Mouse (Mus musculus) thymus, postnatal 10 days (tissue): ENCODE data around the gene Clspn.

Source experiments
- DNase-seq, 2 experiments: peaks; one replicate each; pipeline ENCODE4 v3.0.0; 2021; ENCODE audit warnings: low spot score in 2 of 2

Gene Clspn

DNA sequence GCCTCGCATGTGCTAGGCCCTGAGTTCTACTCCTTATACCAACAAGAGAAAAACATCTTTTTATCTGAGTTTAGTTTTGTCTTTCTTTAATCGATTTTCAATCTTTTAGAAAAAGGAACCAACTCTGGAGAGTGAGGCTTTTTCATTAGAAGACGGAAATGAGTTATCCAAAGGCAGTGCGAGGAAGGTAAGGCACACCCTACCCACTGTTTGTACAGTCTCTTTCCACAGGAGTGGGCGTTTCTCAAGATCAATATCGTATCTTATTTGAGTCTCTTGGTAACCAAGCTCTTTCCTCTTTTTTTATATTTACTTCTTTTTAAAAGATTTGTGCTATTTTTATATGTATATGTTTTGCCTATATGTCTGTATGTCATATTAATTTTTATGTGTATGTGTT lies 7.1 kb downstream of the Clspn start:
- DNase-seq, result no peak

DNA sequence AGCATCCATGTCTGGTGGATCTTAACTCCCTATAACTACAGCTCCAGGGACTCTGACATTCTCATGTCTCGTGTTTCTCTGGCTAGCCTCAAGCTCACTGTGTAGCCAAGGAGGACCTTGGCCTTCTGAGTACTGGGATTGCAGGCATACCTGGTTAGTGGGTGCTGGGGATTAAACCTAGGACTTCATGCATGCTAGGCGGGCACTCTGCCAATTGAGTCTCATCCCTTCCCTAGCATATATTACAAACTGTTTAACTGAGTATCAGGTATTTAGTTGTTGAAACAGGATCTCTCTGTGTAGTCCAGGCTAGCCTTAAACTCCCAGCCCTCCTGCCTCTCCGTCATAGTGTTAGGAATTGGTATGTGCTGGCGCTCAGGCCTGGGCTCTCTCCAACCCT lies 10.5 kb downstream of the Clspn start:
- DNase-seq, result no peak

DNA sequence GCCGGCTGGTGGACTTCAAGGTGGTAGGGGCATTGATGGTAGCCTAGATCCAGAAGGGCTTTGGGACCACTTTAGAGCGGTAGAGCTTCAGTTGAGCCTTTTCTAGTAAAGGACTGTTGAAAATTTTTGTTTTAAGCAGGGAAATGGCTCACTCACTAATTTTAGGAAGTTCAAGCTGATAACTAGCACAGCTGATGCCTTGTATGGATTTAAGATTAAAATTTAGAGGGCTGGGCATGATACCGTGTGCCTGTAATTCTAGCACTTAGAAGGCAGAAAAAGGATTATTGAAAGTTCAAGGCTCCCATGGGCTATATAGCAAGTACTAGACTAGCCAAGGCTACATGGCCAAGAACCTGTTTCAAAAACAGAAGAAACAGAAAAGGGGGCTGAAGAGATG lies 13.0 kb downstream of the Clspn start:
- no peak for DNase-seq

DNA sequence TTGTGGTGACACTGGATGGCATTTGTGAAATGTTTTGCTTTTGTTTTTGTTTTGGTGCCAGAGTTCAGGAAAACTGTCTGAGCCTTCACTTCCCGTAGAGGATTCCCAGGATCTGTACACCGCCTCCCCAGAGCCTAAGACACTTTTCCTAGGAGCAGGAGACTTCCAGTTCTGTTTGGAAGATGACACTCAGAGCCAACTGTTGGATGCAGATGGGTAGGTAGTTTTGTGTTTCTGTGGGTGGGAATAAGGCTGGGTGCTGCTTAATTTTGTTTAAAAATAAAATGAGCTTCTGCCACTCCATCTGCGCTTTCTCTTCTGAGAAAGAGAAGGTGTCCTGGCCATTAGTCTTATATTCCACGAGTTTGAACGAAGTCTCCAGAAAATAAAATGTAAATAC lies 19.5 kb downstream of the Clspn start:
- no peak for DNase-seq

DNA sequence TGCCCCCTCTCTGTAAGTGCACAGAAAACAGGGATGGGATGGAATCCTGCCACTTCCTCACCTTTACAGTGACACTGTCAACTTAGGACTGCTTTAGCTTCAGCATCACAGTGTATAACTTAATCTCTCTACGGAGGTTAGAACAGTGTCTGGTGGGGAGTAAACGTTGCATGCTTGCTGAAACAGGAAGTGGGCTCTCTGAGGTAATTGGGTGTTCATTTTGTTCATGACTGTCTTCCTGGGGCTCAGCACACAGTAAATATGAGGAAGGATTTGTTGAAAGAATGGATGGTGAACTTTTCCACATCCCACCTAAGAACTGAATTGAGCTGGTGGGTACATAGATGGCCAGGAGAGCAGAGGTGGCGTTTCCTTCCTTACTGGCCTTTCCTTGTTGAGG lies 21.2 kb downstream of the Clspn start:
- no peak for DNase-seq

DNA sequence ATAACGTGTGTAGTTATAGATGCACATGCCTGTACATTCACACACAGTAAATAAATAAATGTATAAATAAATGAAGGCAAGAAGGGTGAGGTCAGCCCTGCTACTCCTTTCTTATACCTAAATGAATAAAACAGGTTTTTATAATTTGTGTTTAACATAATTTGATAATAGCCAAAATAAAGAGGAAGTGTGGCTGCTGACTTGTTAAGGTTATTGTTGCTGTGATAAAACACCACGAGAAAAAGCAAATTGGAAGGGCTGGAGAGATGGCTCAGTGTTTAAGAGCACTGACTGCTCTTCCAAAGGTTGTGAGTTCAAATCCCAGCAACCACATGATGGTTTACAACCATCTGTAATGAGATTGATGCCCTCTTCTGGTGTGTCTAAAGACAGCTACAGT lies 22.3 kb downstream of the Clspn start:
- no peak for DNase-seq

DNA sequence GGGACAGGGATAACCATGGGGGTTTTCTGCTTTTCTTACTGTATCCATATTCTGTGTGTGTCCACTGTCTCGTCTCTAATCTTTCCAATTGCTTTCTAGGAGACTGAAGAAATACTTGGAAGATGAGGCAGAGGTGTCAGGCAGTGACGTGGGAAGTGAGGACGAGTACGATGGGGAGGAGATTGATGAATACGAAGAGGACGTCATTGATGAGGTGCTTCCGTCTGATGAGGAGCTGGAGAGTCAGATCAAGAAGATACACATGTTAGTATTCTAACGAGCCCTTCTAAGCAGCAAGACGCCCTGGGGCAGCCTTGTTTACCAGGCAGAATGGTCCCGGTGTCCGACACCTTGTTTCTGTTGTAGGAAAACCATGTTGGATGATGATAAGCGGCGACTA lies 29.0 kb downstream of the Clspn start:
- no peak for DNase-seq

DNA sequence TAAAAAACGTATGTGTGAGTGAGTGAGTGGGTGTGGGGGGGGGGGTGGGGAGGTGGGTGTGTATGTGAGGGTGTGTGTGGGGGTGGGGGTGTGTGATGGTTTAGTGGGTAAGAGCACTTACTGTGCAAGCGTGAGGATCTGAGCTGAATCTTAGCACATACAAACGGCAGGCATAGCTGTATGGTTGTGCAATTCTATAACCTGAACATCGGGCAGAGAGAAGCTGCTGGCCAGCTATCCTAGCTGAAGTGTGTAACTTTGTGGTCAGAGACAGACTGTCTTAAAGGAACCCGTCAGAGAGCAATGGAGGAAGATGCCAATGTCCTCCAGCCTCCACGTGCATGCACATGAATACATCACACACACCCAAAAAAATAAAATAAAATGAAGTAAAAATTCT lies 35.3 kb downstream of the Clspn start:
- DNase-seq, result no peak

DNA sequence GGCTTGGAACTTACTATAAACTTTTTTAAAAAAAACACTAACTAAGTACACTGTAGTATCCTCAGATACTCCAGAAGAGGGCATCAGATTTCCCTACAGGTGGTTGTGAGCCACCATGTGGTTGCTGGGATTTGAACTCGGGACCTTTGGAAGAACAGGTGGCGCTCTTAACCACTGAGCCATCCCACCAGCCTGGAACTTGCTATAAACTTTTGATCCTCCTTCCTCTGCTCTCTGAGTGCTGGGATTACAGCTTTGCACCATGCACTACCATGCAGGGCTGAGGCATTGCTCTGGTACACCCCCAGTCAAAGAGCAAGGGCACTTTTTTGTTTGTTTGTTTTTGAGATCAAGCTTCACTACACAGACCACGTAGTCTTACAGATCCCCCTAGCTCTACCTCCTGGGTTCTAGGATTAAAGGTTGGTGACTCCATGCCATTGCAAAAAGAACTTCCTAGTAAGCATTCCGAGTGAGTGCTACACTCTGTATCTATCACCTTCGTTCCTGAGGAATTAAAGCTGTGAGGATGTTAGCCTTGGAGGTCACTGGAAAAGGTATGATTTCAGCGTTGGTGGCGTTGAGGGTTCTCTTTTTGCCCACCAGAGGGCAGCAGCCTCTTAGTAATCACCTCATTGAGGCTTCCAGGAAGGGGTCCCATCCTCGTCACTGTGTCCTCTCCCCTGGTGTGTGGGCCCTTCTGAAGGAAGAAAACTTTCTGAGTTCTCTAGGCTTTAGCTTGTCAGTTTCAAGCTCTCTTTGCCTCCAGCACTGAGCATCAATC lies 43.4 kb downstream of the Clspn start:
- DNase-seq, result peak in 1 of 2 experiments; percentile 53

DNA sequence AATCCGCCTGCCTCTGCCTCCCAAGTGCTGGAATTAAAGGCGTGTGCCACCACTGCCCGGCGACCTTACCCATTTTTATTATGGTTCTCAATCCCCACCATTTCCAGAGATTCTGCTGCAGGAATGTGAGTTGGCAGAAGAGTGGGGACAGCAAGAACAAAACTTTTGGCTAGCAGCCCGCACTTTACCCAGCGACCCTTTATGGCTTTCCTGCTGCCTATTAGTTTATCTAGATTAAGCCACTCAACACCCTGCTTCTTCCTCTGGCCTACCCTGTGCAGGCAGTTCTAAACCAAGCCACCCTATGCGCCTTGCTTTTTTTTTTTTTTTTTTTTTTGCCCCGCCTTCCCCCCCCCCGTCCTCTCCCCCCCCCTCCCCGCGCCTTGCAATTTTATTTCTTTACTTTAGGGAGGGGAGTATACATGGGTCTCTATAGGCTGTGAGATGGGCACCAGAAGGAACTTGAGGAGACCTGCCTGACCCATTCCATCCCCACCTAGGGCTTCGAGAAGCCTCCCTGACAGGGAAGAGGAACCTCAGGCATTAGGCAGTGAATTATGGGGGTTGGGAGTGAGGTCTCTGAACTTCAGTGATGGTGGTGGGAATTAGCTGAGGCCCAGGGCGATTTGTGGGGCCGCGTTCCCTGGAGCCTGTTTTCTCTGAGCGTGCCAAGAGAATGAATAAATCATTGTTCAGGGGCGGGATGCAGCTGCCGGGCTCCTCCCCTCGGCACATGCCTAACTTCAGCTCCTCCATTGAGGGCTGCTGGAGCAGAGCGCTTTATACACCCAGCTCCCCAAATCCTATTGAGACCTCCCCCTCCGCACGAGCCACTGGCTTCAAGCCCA lies 45.1 kb downstream of the Clspn start:
- DNase-seq, result no peak

DNA sequence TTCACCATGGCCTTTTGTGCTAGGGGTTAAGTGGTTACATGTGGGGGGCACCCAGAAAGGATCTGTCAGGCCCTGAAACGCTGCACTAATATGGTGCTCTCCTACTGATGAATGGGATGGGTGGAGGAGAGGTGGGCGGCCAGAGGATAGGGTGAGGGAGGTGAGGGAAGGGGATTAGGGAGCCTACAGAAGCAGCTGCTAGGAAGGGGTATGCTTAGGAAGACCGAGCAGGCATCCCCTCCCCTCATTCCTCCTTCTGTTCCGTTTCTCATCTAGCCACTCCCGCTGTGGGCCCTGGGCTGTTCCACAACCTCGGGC lies 45.7 kb downstream of the Clspn start:
- no peak for DNase-seq

DNA sequence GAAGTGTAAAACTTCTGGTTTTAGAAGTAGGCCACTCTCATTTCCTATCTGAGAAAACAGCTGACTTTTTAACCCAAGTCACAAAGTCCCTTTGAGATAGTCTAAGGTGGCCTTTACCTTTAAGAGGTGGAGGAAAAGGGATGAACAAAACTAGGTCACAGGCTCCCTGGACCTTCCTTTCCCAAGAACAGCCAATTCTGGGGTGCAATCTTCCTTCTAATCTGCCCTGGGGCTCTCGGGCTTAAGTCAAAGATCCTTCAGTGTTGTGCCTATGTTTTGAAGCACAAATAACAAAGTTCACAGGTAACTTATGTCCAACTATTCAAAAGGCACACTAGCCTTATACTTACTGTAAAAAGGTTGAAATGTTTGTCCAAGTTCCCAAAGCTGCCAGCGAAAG lies 47.4 kb downstream of the Clspn start:
- DNase-seq, result no peak

DNA sequence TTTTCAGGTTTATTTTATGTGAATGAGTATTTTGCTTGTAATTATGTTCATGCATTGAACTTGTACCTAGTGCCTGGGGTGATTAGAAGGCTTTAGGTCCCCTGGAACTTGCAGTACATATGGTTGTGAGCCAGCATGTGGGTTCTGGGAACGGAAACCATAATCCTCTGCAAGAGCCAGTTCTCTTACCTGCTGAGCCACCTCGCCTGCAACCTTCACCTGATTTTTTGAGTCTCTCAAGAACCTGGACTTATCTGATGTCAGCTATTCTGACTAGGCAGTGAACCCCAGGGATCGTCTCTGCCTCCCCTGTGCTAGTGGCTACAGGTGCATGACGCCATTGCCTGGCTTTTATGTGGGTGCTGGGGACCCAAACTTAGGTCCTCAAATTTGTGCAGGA lies 49.0 kb downstream of the Clspn start:
- DNase-seq, result no peak

DNA sequence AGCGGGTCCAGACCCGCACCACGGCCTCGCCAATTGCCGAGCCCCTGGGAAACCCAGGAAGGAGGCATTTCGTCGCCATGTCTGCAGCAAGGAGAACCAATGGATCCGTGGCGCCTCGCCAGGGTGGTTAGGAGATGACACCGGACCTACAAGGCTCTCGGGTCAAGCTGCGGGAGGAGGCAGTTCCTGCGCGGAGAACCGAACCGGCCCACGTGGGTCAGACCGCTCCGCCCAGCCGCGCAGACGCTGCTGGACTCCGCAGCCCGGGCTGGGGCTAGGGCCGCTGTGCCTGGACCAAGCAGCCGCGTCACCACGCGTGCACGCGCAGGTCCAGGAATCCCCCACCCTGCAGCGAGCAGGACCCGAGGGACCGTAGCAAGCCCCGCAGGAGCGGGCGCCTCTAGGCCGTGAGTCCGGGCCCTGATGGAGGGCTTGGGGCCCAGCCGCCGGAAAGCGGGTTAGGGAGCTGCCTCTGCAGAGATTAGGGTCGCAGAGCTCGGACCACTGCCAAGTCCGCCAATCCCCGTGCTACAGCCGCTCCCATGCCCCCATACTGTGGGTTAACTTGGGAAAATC lies 53.0 kb downstream of the Clspn start, which contains the start of gene 5730409E04Rik:
Gene 5730409E04Rik, plus strand, starts transcription at position 213 of the 576 bp plus-strand sequence.
- peak in 1 of 2 experiments; percentile 7 for DNase-seq

DNA sequence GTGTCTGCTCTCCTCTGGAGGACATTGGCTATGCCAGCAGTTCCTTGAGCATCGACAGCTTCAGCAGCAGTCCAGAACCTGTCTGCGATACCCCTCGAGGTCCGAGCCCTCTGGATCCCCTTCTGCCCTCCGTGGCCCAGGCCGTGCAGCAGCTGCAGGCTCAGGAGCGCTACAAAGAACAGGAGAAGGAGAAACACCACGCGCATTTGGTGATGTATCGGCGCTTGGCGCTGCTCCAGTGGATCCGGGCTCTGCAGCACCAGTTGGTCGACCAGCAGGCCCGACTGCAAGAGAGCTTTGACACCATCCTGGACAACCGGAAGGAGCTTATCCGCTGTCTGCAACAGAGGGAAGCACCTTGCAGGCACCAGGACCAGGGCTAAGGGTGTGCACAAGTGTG lies 55.3 kb downstream of the Clspn start:
- DNase-seq, result no peak

DNA sequence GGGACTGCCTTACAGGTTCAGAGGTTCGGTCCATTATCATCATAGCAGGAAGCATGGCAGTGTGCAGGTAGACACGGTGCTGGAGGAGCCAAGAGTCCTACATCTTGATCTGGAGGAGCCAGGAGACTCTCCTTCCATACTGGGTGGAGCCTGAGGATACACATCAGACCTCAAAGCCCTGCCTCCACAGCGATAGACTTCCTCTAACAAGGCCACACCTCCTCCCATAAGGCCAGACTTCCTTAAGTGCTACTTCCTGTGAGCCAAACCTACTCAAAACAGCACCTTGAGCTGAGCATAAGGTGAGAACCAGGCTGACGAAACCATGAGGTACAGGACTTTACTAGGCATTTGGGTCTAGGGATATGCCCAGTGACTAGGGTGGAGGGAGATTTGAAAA lies 59.6 kb downstream of the Clspn start:
- no peak for DNase-seq

DNA sequence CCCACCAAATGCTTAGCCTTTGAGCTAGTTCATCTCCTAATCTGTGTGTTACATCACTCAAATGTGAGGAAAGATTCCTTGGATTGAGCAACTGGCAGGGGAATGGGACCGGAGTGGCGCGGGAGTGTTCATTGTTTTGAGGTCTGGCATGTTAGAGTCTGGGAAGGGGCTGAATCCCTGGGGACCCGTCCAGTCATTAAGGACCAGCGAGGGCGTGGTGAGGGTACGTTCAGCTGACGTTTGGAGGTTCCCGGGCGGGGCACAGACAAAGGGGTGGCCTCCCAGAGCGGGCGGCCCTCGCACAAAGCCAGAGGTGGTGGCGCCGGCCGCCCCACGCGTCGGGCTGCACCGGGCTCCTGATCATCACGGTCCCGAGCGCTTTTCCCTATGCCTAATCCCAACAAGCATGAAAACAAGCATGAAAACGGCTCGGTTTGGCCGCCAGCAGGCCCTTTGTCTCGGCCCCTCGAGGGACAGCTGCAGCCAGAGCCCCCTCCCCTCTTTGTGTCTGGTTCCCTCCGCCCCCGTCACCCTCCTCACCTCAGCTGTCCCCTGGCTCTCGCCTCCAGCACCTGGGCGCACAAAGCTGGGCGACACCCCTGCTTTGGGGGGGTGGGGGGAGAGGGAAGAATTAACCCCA lies 63.1 kb downstream of the Clspn start:
- DNase-seq, result no peak

DNA sequence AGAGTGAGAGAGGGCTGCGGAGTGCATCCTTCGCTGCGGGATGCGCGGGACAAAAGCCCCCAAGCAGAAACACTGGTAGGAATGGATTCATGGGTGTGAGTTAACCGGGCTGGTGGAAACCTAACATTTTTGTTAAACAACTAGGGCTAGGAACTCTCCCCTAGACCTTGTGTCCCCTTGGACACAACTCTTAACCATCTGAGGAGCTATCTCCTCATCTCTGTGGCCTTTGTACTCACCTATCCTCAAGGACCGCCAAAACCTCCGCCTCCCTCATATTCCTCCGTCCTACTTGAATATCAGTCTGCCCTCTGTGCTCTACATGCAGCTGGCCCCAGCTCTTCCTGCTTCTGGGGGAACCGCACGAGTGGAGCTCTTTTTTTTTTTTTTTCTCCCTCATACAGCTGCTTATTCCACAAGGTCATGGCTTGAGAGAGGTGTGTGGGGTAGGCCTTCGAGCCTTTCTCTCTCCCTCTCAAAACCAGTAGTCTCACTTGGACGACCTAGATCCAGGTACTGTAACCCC lies 63.7 kb downstream of the Clspn start:
- DNase-seq, result no peak

DNA sequence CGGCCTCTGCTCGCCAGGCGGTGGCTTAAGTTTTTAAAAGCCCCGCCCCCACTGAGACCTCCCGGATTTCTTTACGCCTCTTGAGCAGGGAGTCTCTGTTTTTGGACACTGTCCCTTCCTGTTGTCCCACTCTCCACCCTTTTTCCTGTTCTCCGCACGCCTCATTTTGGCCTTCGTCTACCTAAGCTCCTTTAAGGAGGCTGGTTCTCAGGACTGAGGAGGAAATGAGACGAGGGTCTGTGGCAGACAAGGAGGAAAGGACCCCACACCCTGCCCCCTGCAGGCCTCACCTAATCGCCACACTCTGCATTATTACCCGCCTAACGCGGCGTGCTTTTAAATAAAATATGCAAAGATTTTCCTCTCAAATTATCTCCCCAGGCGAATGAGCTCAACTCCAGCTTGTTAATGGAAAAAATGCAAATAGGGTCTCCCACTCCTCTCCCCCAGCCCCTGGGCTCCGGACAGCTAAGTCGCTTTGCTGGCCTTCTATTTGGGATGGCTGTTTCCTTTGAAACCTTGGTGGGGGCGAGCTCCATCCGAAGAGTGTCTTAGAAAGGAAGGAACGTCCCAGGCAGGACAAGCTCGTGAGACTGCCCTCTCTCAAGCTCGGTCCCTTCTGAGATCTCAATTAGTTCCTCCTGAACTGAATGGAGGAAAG lies 70.4 kb downstream of the Clspn start:
- DNase-seq, result no peak

DNA sequence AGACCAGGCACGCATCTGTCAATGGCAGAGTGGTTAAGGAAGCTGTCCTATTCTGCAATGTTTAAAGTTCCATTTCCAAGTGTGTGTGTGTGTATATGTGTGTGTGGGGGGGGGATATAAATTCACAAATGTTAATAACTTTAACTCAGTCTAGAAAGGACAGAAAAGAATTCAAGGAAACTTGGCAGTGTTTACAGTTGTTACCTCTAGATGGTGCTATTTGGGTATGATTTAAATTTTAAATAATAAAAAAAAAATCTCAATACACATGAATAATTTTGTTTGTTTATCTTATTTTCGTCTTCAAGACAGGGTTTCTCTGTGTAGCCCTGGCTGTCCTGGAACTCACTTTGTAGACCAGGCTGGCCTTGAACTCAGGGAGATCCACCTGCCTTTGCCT lies 75.2 kb downstream of the Clspn start:
- DNase-seq, result no peak

DNA sequence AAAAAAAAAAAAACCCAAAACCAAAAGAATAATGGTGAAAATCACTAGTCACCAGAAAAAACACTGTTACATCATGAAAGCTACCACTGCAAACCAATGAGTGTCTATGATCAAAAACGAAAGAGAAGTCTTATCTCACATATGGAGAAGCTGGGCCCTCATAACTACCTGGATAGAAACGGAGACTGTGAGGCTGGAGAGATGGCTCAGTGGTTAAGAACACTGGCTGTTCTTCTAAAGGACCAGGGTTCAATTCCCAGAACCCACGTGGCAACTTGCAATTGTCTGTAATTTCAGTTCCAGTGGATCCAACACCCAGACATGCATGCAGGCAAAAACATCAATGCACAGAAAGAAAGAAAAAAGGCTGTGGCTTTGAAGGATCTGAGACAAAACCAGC lies 75.9 kb downstream of the Clspn start:
- DNase-seq, result no peak

DNA sequence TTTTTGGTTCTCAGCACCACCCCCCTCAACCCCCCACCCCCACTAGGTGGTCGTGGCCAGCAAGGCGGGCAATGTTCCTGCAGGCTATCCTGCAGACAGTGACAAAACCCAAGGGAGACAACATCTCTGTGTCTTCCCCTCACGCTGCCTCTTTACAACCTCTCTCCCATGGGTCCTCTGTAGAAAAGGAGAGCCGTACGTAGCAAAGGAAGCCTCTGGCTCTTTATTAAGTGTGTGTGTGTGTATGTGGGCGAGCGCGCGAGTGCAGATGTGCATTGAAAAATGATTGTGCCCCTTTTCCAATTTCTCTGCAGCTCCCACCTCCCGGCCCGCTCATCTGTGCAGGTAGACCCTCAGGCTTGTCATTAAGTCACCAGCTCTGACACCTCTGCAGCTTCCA lies 79.6 kb downstream of the Clspn start:
- DNase-seq, result no peak
